Mouse (Mus musculus) ovary, postnatal 36 days (tissue): Measurements from ENCODE around the gene Abi3.

Experiments
- DNase-seq: peaks from one replicate; pipeline ENCODE4 v3.0.0; 2022; ENCODE audit warnings: low spot score, mixed read lengths

The Abi3 gene

DNA sequence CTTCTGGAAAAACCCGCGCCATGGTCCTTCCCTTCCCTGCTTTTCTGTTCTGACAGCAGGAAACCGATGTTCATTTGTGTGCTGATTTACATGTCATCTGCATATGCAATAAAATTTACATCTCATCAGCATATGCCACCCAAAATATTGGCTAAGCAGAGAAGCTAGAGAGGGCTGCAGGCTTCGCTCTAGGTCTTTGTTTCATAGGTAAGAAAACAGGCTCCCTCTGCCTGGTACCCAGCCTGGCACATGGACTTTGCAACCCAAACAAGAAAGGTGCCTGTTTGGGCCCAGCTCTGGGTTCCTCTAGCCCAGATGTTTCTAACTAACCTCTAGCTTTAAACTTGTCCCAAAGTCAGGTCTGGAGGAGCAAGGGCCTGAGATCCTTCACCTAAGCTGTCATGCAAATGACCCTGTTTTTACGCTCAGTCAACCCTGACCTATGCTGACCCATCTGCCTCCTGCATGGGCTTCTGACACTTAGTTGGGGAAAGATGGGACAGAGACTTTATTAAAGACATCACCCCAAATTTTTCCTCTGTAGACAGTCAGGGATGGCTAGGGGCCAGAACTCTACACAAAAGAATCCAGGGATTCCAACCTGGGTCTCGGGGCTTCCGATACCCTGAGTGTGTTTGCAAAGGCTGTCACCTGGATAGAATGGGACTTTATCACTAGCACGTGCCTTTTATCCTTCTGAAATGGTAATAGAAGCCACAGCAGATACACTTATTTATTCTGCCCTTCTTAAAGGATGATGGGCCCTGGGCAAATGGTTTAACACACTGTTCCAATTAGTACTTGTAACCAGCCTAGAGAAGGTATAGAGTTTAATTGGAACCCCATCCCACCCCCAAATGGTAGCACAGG lies 3.0 kb downstream of the Abi3 start:
- no peak for DNase-seq

DNA sequence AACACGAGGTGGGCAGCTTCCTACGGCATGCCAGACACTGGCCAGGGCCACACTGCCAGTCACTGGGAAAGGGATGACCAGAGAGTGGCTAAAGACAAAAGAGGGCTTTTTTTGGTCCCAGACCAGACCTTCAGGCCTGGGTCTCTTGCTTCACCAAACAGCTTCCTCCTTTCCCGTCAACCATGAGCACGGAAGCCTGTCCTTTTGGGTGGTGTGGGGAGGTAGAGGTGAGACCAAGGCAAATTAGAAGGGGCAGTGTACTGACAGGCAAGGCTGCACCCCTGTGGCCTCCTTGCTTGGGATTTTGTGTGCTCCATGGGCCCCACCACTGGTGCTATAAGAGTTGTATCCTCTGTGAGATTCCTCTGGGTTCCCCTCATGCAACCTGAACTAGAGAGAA lies 3.7 kb downstream of the Abi3 start:
- DNase-seq, result no peak

DNA sequence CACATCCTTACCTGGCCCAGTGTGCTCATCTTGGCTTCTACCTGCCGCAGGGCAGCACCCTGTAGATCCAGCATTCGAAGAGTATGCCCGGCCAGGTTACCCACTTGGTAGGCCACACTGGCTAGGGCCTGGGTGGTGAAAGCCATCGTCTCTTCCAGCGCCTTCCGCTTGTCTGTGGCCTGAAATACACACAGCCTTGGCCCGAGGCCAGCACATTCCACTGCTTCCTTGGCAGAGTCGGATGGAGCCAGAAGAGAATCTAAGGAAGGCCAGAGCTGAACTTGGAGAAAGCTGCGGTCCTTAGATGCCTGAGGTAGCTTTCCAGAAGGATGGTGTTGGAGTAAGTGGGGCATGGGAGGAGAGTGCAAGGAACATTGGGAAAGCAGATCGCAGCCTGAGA lies 5.2 kb downstream of the Abi3 start, which contains the start of gene Gngt2:
Gene Gngt2, plus strand, starts transcription at position 158 of the 400 bp plus-strand sequence.
- DNase-seq, result peak; percentile 81

DNA sequence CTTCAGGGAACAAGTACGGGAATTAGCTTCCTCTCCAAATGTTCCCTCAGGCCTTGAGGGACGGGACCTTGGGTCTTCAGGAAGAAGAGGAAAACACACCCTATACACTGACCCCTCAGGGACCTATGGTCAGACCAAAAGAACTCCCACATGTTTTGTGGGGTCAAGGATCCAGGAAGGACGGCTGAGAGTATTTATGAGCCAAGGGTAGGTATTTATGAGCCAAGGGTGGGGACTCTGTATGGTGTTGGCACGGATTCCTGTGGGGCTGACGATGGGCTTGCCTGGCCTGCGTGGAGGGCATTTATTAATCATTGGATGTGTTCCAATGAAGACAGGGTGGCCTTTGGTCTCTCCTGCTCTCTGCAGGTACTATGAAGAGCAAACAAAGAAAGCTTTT lies 5.8 kb downstream of the Abi3 start:
- no peak for DNase-seq

DNA sequence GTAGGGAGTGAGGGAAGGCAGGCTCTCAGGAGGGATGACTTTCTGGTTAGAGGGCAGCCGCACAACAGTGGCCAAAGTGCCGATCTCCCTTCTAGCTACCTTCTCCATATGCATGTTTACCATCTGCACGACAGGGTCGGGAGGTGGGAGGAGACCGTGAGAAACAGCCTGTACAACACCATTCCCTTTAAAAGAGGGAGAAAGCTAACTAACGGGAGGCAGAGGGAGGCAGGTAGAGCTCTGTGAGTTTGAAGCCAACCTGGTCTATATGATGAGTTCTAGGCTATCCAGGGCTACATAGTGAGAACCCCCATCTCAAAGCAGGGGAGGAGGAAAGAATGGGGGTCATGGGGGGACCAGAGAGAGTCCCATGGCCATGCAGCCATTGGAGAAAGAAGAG lies 6.4 kb downstream of the Abi3 start:
- no peak for DNase-seq

DNA sequence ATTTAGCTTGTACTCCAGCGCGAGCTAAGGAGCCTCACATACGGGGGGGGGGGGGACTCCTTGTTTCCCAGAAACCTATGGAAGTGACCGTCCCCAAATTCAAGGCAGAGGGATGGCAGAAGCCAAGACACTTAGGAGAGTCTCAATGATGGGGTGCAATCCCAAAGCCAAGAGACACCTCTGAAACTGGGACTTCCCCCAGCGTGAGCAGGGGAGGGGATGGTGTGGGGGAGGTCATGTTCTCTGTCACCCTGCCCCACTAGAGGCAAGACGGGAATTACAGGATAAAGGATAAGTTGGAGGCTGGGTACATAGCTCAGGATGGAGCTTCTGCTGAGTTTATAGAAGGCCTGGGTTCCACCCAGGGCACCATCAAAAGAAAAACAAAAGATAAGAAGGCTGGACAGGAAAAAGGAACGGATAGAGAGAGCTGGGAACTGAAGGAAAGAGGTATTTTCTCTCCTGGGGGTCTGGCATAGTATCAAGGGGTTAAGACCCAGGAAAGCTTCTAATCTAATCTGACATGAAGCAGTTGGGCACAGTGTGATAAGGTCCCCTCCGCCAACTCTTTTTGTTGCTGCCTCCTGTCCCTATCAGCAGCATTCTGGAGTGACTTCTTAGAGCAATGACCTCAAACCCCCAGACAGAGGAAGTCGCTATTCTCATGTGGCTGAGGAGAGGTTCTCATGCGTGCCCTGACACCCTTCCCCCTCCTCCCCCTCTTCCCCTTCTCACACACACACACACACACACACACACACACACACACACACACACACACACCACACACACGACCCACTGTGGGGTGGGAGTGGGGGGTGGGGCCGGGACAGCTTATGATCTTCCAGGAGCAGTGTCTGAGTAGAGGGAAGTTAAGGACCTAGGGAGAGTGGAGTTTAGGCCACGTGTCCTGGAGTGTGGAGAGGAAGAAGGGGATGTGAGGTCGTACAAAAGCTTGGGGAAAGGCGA lies 7.2 kb downstream of the Abi3 start:
- DNase-seq, result no peak

DNA sequence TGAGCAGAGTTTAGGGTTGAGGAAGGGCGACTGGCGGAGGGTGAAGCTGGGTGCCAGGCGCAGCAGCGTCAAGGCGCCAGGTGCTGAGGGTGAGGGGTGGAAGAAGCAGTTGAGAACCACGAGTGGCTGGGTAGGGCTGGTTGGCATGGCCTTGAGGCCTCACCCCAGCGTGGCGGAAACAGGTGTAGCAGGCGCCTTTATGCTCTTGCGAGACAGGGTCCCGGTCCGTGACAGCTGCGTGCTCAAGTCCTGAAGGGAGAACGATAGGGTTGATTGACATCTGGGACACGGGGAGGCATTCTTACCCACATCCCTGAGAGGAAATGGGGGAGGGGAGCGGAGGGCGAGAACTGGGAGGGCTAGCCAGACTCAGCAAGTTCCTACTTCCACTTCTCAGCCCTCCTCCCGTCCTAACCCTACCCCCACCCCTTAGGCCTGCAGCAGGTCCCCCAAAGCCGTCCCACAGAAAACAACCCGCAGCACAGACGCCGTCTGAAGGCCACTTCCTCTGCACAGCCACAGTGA lies 8.1 kb downstream of the Abi3 start:
- DNase-seq, result no peak

DNA sequence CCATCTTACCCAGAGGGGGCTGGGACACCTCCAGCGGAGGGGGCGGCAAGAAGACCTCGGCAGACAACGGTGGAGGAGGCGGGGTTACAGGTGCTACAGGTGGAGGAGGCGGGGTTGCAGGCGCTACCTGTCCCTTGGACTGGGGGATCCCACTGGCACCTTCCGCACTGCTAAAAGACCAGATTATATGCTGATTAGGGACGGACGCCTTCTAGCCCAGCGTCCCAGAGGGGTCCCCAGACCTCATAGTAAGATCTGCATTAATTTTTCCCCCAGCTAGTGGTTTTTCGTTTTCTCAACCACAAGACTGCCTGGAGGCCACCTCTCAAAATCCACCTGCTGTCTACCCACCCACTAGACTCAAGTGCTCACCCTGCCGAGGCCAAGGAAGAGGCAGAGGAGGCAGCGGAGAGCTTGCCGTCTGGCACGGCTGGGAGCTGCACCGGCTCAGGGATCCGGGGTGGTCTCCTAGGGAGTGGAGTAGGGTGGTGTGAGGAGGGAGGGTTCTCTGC lies 8.6 kb downstream of the Abi3 start:
- no peak for DNase-seq

DNA sequence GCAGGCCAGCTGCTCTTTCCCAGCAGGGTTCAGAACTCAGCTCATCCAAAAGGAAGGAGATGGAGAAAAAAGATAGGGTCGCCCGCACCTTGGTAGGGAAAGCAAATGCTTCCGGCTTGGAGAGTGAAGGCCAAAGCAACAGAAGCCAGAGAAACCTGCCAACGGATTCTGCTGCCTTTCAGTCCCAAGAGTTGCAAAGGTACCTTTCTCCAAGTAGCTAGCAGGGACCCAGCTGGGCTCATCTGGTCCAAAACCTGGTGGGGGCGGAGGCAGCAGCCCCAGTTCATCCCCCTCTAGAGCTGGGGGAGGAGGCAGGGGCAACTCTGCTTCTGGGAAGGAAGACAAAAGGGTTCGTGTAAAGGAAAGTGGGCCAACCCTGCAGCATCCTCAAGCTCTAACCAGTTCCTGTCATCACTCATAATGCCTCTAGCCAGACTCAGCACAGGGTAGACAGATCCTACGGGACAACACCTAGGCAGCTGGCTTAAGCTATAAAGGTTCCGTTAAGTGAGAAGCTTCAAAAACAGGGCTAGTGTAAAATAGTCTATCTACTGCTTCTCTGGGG lies 9.2 kb downstream of the Abi3 start:
- DNase-seq, result no peak

DNA sequence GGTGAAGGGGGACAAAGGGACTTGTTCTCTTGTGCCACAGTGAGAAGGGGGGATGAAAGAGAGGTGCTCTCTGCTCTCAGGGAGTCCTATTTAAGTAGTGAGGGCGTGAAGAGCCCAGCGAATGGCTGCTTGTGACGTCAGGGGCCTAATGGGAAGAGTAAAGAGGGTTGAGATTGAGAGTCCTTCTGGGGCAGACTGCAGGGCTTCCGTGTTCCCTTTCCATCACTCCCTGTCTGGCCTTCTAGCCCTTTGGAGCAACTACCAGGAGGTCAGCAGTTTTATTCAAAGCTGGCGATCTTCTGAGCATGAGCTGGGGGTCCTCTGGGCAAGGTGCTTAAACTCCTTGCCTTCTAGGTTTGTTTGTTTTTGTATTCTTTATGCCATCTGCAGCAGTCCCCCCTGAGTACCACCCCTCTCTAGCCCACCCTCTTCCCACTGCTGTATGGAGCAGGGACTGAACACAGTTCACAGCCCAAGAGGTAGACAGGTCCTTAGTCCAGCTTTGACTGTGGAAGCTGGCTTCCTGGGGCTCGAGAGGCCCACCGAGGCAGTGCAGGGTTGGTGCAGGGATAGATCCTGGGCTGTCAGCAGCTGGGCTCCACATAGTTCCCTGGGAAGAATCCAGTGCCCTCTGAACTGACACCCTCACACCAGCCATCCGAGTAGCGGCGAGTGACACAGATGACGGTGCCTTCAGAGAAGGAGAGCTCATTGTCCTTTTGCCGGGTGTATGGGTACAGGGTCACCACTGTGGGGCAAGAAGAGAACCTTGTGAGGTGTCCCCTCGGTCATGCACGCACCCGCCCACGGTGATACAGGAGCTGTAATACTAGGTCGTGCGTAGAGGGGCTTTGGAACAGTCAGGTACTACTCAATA lies 9.9 kb downstream of the Abi3 start:
- no peak for DNase-seq

DNA sequence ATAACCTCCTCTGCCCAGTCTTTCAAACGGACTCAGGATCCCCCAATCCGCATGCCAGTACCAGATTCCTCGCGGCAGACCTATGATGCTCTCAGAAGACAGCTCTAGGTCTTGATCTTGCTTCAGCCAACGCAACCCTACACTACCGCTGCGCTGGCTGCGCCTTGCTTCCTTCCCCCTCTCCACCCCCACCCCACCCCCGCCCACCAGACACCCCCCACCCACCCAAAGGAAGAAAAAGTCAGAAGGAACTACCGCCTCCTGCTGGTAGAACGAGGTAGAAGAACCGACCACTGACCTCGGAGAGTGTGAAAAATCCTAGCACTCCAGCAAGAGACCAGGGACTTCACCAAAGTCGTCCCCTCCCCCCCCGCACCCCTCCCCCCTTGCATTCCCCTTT lies 10.6 kb downstream of the Abi3 start:
- DNase-seq, result no peak

DNA sequence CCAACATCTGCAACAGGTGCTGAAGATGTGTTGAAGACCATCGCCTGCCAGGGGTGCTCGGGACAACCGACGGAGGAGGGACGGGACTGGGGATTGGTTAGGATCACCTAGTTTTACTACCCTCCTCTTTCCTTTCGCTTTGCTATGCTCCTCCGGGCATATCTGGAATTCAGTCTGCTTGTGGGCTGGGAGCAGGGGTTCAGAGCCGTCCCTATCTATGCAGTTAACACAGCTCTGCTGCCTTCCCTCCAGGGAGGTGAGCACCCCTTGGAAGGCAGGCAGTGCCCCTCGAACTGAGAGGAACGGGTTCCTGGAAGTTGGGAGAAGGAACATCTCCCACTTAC lies 11.0 kb downstream of the Abi3 start:
- DNase-seq, result no peak

DNA sequence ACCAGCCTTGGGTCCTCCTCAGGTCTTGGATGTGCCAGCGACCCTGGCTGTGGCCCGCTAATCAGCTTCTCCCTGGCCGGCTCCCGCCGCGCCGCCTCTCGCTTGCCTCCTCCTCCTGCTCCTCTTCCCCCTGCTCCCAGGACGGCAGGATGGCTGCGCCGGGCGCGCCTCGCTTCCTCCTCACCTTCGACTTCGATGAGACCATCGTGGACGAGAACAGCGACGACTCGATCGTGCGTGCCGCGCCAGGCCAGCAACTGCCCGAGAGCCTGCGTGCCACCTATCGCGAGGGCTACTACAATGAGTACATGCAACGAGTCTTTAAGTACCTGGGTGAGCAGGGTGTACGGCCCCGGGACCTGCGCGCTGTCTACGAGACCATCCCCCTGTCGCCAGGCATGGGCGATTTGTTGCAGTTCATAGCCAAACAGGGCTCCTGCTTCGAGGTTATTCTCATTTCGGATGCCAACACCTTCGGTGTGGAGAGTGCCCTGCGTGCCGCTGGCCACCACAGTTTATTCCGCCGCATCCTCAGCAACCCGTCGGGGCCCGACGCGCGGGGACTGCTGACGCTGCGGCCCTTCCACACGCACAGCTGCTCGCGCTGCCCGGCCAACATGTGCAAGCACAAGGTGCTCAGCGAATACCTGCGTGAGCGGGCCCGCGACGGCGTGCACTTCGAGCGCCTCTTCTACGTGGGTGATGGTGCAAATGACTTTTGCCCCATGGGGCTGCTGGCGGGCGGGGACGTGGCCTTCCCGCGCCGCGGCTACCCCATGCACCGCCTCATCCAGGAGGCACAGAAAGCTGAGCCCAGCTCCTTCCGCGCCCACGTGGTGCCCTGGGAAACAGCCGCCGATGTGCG lies 11.6 kb downstream of the Abi3 start:
- no peak for DNase-seq

DNA sequence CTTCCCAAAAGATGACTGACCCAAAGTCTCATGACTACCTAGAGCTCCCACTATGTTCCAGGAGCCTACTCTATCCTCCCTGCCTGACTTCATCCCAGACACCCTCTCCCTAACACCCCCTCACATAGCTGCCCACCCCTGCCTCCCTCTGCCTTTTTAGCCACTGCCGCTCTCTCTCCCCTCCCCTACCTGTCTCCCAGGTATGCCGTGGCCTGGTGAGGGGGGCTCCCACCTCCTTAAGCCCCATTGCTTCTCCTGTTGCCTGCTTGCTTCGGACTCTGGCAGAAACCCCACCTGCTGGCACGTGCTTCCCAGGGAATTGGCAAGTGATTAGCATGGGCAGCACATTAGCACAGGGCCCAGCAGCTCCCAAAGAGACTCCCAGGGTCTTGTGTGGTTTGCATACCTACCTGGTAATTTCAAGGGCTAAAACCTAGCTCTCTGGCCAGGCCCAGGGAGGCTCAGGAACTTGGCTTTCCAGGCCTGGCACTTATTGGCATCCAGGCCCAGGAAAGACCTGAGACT lies 12.7 kb downstream of the Abi3 start:
- DNase-seq, result no peak

DNA sequence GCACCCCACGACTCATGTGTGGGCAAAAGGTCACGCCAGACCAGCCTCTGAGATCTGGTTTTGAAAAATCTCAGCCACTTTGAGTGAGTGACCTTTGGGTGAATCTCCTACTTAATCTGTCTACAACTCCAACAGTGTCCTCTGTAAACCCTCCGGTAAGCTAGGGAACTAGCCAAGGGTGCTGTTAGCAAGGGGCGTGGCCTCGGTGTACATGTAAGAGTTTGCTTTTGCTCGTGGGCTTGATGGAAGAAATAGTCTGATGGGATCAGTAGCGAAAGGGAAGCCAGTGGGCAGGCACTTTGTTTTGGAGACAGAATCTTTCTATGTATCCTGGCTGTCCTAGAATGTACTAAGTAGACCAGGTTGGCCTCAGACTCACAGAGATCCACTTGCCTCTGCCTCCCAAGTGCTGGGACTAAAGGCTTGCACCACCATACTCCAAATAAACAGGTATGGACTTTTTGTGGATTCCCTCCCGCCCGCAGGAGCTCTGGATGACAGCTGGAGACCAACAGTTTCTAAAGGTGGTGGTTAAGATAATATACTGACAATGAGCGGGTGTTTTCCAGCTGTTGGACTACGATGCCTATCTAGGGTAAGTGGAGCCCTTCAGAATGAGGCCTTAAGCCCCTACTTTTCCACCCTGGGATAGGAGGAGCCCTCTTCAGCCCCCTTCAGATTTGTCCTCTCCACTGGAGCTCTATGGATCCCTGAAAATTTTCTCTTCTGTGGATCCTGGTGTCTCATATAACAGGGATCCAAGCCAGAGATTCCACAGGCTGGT lies 13.9 kb downstream of the Abi3 start:
- DNase-seq, result no peak

DNA sequence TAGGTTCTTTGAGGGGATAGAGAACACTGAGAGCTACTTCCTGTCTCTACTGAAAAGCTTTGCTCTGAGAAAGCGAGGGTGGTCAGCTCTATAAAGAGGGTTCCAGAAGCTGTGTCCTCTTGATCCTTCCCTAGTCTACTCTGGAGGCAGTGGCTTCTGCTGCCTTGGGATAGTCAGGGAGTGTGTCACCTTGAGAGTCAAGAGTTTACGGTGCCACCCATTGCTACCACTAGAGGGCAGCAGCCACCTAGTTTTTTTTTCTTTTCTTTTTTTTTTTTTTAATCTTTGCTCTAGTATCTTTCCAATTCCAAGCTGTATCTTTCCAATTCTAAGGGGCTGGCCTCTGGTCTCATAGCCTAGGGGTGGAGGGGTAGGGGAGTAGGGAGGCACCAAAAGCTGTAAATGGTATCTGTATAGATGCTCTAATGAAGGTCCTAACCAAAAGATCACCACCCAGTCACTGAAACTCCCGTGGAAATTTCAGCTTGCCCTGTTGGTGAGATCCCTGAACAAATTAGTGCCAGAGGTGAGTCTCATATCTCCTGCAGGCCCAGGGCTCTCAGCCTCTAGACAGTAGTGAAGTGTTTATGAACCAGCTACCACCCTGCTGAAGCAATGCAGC lies 14.7 kb downstream of the Abi3 start:
- peak; percentile 55 for DNase-seq

DNA sequence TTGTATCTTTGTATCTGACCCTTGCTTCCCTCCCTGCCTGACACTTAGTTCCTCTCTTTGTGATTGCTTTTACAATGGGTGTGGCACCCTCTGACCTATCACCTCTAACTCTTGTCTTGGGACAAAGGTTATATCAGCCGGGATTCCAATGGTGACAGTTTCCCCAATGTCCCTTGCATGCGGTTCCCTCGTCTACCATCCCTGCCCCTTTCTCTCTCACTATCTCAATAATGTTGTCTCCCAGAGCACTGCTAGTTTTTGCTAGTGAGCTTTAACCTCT lies 15.2 kb downstream of the Abi3 start:
- DNase-seq, result no peak

DNA sequence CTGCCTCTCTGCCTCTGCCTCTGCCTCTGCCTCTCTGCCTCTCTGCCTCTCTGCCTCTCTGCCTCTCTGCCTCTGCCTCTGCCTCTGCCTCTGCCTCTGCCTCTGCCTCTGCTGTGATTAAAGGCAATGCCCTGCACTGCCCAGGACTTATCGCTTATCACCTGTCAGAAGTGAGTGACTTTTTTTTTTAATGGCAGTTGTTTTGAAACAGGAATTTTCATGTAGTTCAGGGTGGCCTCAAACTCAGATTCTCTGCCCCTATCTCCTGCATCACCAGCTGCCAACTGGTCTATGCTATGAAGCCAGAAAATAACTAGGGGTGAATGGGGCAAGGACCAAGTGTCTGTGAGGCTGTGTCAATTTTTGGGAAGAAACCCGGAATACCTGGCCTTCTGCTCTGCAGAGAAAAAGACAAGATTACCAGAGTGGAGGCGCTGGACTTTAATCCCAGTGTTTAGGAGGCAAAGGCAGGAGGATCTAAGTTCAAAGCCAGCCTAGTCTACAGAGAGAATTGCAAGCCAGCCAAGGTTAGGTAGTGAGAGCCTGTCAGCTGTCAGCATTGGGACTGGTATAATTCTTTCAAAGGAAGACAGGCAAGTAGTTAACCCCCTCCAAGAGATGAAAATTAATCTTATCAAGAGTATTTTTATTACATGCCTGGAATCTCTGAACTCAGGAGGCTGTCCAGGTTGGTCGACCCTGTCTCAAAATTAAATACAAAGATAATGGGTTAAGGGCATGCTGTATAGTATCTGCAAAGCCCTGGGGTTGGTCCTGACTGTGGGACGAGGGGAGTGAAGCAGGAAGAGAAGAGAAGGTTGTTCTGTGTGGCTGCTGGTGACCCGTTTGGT lies 15.7 kb downstream of the Abi3 start:
- no peak for DNase-seq
